Mouse (Mus musculus) heart, adult 2 months (tissue): ENCODE results near the gene Csnk1g2. TPM values are rescaled to one million over a fixed set of nuclear protein-coding genes. Genes with fewer than 3 reads are reported as not detected.
A peak's percentile ranks its signal among the peaks of the same experiment; 100 is the strongest.

Experiments
- DNase-seq, 2 experiments: peaks; one replicate each; pipeline ENCODE4 v3.0.0; 2021
- H3K27ac ChIP-seq: fragments of 200-600 bp; 2 replicates; pipeline ENCODE4 v1.8.1; 2022
- H3K27me3 ChIP-seq: fragments of 200-500 bp; 2 replicates; pipeline ENCODE4 v1.6.1; 2012; ENCODE audit warnings: mild to moderate bottlenecking, low read length, inconsistent platforms, mixed read lengths; ENCODE audit not compliant: control insufficient read depth, insufficient read depth
- H3K36me3 ChIP-seq: fragments of 200-500 bp; 2 replicates; pipeline ENCODE4 v1.6.1; 2012; ENCODE audit warnings: low read length, inconsistent platforms; ENCODE audit not compliant: control insufficient read depth, insufficient read depth
- H3K4me1 ChIP-seq: fragments of 200-500 bp; 2 replicates; pipeline ENCODE4 v1.6.1; 2011; ENCODE audit warnings: low read length; ENCODE audit not compliant: control insufficient read depth, insufficient read depth
- H3K4me3 ChIP-seq: fragments of 200-600 bp; 2 replicates; pipeline ENCODE4 v1.8.1; 2022
- H3K79me2 ChIP-seq: fragments of 200-500 bp; replicated peaks from 2 replicates; pipeline ENCODE4 v1.6.1; 2012; ENCODE audit warnings: mild to moderate bottlenecking, inconsistent platforms, low read length, moderate library complexity, mixed read lengths; ENCODE audit not compliant: control insufficient read depth, insufficient read depth
- H3K9ac ChIP-seq: fragments of 200-500 bp; 2 replicates; pipeline ENCODE4 v1.6.1; 2012; ENCODE audit warnings: low read depth, mild to moderate bottlenecking, control low read depth, inconsistent platforms, low read length, mixed read lengths
- CTCF ChIP-seq: fragments of 200-600 bp; IDR thresholded peaks from 2 replicates; pipeline ENCODE4 v1.8.1; 2022; ENCODE audit warnings: antibody characterized with exemption, mild to moderate bottlenecking, moderate library complexity
- EP300 ChIP-seq: fragments of 200-500 bp; IDR thresholded peaks from 2 replicates; pipeline ENCODE4 v1.6.1; 2011; ENCODE audit warnings: low read depth, low read length, control low read depth; ENCODE audit not compliant: insufficient read depth
- POLR2A ChIP-seq: fragments of 200-500 bp; IDR thresholded peaks from 2 replicates; pipeline ENCODE4 v1.6.1; 2011; ENCODE audit warnings: mild to moderate bottlenecking, low read depth, low read length, control low read depth; ENCODE audit not compliant: insufficient read depth
- whole genome bisulfite sequencing: fragments of 180-500 bp; shearing (Covaris S2); methylation state at CpG from one replicate; pipeline ENCODE4 v1.1.7; 2018; 5-methylcytosine and 5-hydroxymethylcytosine counted together
- intact Hi-C: fragments of 180-260 bp; cut with DNase I; formaldehyde crosslinking; loops from one replicate; pipeline ENCODE4 v1.15.1; 2025
- microRNA-seq, 2 experiments: library from miRNA; unstranded; fragments of <30 nt; microRNA quantifications; one replicate each; pipeline ENCODE4 v1.2.0; 2021
- polyA plus RNA-seq: library from polyadenylated mRNA; depleted of rRNA; stranded (reverse); fragments of >200 nt; gene quantifications from 2 replicates; pipeline ENCODE4 v1.2.3, GENCODE M21; 2012; rRNA removed
- total RNA-seq, 2 experiments: library from RNA; stranded (reverse); gene quantifications; 2 replicates each; pipeline ENCODE4 v1.2.3; 2021

Csnk1g2 gene
- total and polyA plus RNA-seq, 3 experiments = 117 to 130 (median 130) TPM

DNA sequence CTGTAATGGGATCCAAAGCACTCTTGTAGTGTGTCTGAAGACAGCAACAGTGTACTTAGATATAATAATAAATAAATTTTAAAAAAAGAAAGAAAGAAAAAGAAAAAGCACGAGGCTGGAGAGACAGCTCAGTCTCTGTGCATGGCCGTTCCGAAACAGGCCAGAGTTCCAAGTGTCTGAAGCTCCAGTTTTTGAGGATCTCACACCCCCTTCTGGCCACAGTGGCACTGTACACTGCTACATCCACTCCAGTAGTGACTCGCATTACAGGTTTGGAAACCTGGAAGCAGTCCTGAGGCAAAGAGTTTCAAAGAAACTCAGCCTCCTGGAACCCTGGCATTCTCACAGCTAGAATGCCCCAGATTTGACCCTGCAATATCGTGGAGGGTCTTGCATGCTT lies 65.2 kb downstream of the Csnk1g2 start:
- Histone ChIP-seq H3K9ac (no peak overlapping the region), H3K79me2 (no peaks in the 10 kb centered on the region), H3K36me3 (no peaks in the 10 kb centered on the region), H3K27me3 (no peaks in the 10 kb centered on the region), H3K27ac (no peak overlapping the region), H3K4me3 (no peak overlapping the region), H3K4me1 (no peaks in the 10 kb centered on the region; the same call in 1 of the 2 replicates)
- WGBS = 12% methylated on average over 5 of the region's 5 CpGs
- TF ChIP-seq CTCF = peak; percentile 95
- no peak for TF ChIP-seq POLR2A
- peak; percentile 90 for TF ChIP-seq EP300
- intact Hi-C loops = loop anchor here (1.0 kb wide), 2 partner anchors 77 to 122 kb away; no protein-coding TSS in a partner anchor
- peak; percentile 71 to 78 for DNase-seq

Small RNAs within 50 kb of the gene (microRNA-seq; reads per million reads assigned to microRNA genes)
- gene Mir6912 = 0 reads per million in 2 experiments

Other genes with a start within 250 kb of the Csnk1g2 start
- gene Mex3d, start 235.2 kb upstream of the Csnk1g2 start, total RNA-seq = 1 to 10 TPM; 7.3 to 7.5 TPM
- 5.8 and 7.9 TPM in 2 replicates for gene Mex3d, start 235.2 kb upstream of the Csnk1g2 start, polyA plus RNA-seq
- 10 to 100 TPM; 86.5 to 95.2 TPM for gene Mbd3, start 223.3 kb upstream of the Csnk1g2 start, total RNA-seq
- gene Mbd3, start 223.3 kb upstream of the Csnk1g2 start, polyA plus RNA-seq = 91.4 and 95.1 TPM in 2 replicates
- gene Uqcr11, start 216.0 kb upstream of the Csnk1g2 start, total RNA-seq = 1,000 to 10,000 TPM; 1,743 to 1,981 TPM
- gene Uqcr11, start 216.0 kb upstream of the Csnk1g2 start, polyA plus RNA-seq = 5,192 and 5,251 TPM in 2 replicates
- gene Tcf3, start 189.2 kb upstream of the Csnk1g2 start, total RNA-seq = 10 to 100 TPM; 16.5 to 18.0 TPM
- gene Tcf3, start 189.2 kb upstream of the Csnk1g2 start, polyA plus RNA-seq = 20.1 and 25.0 TPM in 2 replicates
- gene Onecut3, start 128.0 kb upstream of the Csnk1g2 start, total RNA-seq = under 1 TPM in 1 of 2 experiments, not detected in 1; 0.05 TPM
- 0.06 and 0.09 TPM in 2 replicates for gene Onecut3, start 128.0 kb upstream of the Csnk1g2 start, polyA plus RNA-seq
- gene Atp8b3, start 83.7 kb upstream of the Csnk1g2 start, total RNA-seq = not detected
- 0.39 and 0.50 TPM in 2 replicates for gene Atp8b3, start 83.7 kb upstream of the Csnk1g2 start, polyA plus RNA-seq
- gene Rexo1, start 61.3 kb upstream of the Csnk1g2 start, total RNA-seq = 10 to 100 TPM; 11.6 to 12.3 TPM
- 19.5 and 19.8 TPM in 2 replicates for gene Rexo1, start 61.3 kb upstream of the Csnk1g2 start, polyA plus RNA-seq
- 1 to 10 TPM; 4.0 to 4.4 TPM for gene Klf16, start 45.5 kb upstream of the Csnk1g2 start, total RNA-seq
- gene Klf16, start 45.5 kb upstream of the Csnk1g2 start, polyA plus RNA-seq = 3.6 and 5.5 TPM in 2 replicates
- 10 to 100 TPM; 40.2 to 46.9 TPM for gene Abhd17a, start 32.5 kb upstream of the Csnk1g2 start, total RNA-seq
- 67.3 and 80.0 TPM in 2 replicates for gene Abhd17a, start 32.5 kb upstream of the Csnk1g2 start, polyA plus RNA-seq
- gene Scamp4, start 20.0 kb upstream of the Csnk1g2 start, total RNA-seq = 10 to 100 TPM; 20.8 to 26.9 TPM
- gene Scamp4, start 20.0 kb upstream of the Csnk1g2 start, polyA plus RNA-seq = 58.9 and 60.5 TPM in 2 replicates
- 1 to 10 TPM in 1 of 2 experiments, under 1 TPM in 1; 0.60 to 1.1 TPM for gene Adat3, start 20.0 kb upstream of the Csnk1g2 start, total RNA-seq
- gene Adat3, start 20.0 kb upstream of the Csnk1g2 start, polyA plus RNA-seq = 1.0 and 2.5 TPM in 2 replicates
- under 1 TPM; 0.34 to 0.39 TPM for gene Gm49322, start 16.8 kb upstream of the Csnk1g2 start, total RNA-seq
- 0.62 and 2.0 TPM in 2 replicates for gene Gm49322, start 16.8 kb upstream of the Csnk1g2 start, polyA plus RNA-seq
- 10 to 100 TPM; 43.7 to 44.2 TPM for gene Btbd2, start 34.2 kb downstream of the Csnk1g2 start, total RNA-seq
- 57.3 and 60.1 TPM in 2 replicates for gene Btbd2, start 34.2 kb downstream of the Csnk1g2 start, polyA plus RNA-seq
- 100 to 1,000 TPM; 176 to 229 TPM for gene Mknk2, start 55.3 kb downstream of the Csnk1g2 start, total RNA-seq
- gene Mknk2, start 55.3 kb downstream of the Csnk1g2 start, polyA plus RNA-seq = 199 and 208 TPM in 2 replicates
- 1 to 10 TPM; 7.4 to 7.6 TPM for gene Mob3a, start 79.1 kb downstream of the Csnk1g2 start, total RNA-seq
- gene Mob3a, start 79.1 kb downstream of the Csnk1g2 start, polyA plus RNA-seq = 11.7 and 13.6 TPM in 2 replicates
- gene Izumo4, start 79.3 kb downstream of the Csnk1g2 start, total RNA-seq = 1 to 10 TPM; 3.4 to 3.8 TPM
- gene Izumo4, start 79.3 kb downstream of the Csnk1g2 start, polyA plus RNA-seq = 13.3 and 15.6 TPM in 2 replicates
- gene Ap3d1, start 119.4 kb downstream of the Csnk1g2 start, total RNA-seq = 10 to 100 TPM; 40.2 to 42.6 TPM
- 52.9 and 66.5 TPM in 2 replicates for gene Ap3d1, start 119.4 kb downstream of the Csnk1g2 start, polyA plus RNA-seq
- gene Dot1l, start 132.4 kb downstream of the Csnk1g2 start, total RNA-seq = 10 to 100 TPM; 18.8 to 19.6 TPM
- gene Dot1l, start 132.4 kb downstream of the Csnk1g2 start, polyA plus RNA-seq = 35.0 and 39.6 TPM in 2 replicates
- gene Sf3a2, start 175.4 kb downstream of the Csnk1g2 start, total RNA-seq = 10 to 100 TPM; 27.3 to 30.4 TPM
- 18.4 and 19.7 TPM in 2 replicates for gene Sf3a2, start 175.4 kb downstream of the Csnk1g2 start, polyA plus RNA-seq
- 10 to 100 TPM; 29.7 to 33.0 TPM for gene Plekhj1, start 175.8 kb downstream of the Csnk1g2 start, total RNA-seq
- 28.9 and 33.2 TPM in 2 replicates for gene Plekhj1, start 175.8 kb downstream of the Csnk1g2 start, polyA plus RNA-seq
- under 1 TPM; 0.18 TPM for gene Amh, start 182.4 kb downstream of the Csnk1g2 start, total RNA-seq
- gene Amh, start 182.4 kb downstream of the Csnk1g2 start, polyA plus RNA-seq = 0.15 and 0.25 TPM in 2 replicates
- 1 to 10 TPM in 1 of 2 experiments, under 1 TPM in 1; 0.25 to 1.1 TPM for gene Jsrp1, start 190.7 kb downstream of the Csnk1g2 start, total RNA-seq
- 0.21 and 0.56 TPM in 2 replicates for gene Jsrp1, start 190.7 kb downstream of the Csnk1g2 start, polyA plus RNA-seq
- gene Oaz1, start 203.8 kb downstream of the Csnk1g2 start, total RNA-seq = 100 to 1,000 TPM; 850 to 914 TPM
- gene Oaz1, start 203.8 kb downstream of the Csnk1g2 start, polyA plus RNA-seq = 1,001 and 1,201 TPM in 2 replicates
- gene Lingo3, start 221.2 kb downstream of the Csnk1g2 start, total RNA-seq = 10 to 100 TPM; 10.7 to 15.8 TPM
- gene Lingo3, start 221.2 kb downstream of the Csnk1g2 start, polyA plus RNA-seq = 12.0 and 15.1 TPM in 2 replicates
- 10 to 100 TPM; 19.4 to 23.2 TPM for gene Lsm7, start 232.4 kb downstream of the Csnk1g2 start, total RNA-seq
- 74.9 and 79.9 TPM in 2 replicates for gene Lsm7, start 232.4 kb downstream of the Csnk1g2 start, polyA plus RNA-seq
- 10 to 100 TPM; 15.4 to 16.8 TPM for gene Sppl2b, start 232.4 kb downstream of the Csnk1g2 start, total RNA-seq
- gene Sppl2b, start 232.4 kb downstream of the Csnk1g2 start, polyA plus RNA-seq = 51.4 and 74.2 TPM in 2 replicates
- not detected for gene Tmprss9, start 249.0 kb downstream of the Csnk1g2 start, total RNA-seq
- gene Tmprss9, start 249.0 kb downstream of the Csnk1g2 start, polyA plus RNA-seq = 0.02 TPM in 1 of 2 replicates, not detected in the other